Mouse (Mus musculus): ENCODE data around the gene Adam19. TPM values are rescaled to one million over a fixed set of nuclear protein-coding genes. Genes with fewer than 3 reads are reported as not detected.

The Adam19 gene
- polyA plus RNA-seq, 1 experiment from 2014 or later = 17.1 TPM

DNA sequence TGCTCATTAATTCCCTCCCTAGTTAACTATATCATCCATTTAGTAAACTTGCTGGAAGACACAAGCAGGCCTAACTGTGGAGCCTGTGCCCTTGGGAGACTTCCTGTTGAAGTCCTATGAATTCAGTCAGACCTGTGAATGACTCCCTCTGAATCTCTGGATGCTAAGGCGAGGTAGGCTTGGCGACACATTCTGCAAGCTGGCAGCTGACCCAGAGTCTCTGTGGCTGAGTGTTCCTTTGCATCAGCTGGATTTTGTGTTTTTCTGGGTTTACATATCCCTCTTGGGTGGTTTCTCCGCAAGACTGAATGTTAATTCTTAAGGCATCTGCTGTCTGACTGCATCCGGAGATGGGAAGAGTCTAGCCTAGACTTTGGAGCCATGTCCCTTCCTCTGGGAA is 36.3 kb downstream of the Adam19 start:
- 56% methylated on average over 4 of the region's 4 CpGs for WGBS
- no peak for ATAC-seq (ENCODE audit: insufficient read depth, low FRiP score, low read depth)
- H3K27ac ChIP-seq = peak overlapping the region; percentile 38; the same call in 1 of the 2 replicates
- no peak overlapping the region for H3K4me3 ChIP-seq (replicated peaks)
- H3K9ac ChIP-seq = no peak overlapping the region
- peaks cover 19% of the 10 kb centered on the region; the same call in 1 of the 2 replicates for H3K4me1 ChIP-seq
- no peaks in the 10 kb centered on the region; the same call in 1 of the 2 replicates for H3K36me3 ChIP-seq
- H3K27me3 ChIP-seq (replicated peaks) = no peaks in the 10 kb centered on the region
- no peaks in the 10 kb centered on the region for H3K9me3 ChIP-seq
- no peak overlapping the region for H3K4me2 ChIP-seq

DNA sequence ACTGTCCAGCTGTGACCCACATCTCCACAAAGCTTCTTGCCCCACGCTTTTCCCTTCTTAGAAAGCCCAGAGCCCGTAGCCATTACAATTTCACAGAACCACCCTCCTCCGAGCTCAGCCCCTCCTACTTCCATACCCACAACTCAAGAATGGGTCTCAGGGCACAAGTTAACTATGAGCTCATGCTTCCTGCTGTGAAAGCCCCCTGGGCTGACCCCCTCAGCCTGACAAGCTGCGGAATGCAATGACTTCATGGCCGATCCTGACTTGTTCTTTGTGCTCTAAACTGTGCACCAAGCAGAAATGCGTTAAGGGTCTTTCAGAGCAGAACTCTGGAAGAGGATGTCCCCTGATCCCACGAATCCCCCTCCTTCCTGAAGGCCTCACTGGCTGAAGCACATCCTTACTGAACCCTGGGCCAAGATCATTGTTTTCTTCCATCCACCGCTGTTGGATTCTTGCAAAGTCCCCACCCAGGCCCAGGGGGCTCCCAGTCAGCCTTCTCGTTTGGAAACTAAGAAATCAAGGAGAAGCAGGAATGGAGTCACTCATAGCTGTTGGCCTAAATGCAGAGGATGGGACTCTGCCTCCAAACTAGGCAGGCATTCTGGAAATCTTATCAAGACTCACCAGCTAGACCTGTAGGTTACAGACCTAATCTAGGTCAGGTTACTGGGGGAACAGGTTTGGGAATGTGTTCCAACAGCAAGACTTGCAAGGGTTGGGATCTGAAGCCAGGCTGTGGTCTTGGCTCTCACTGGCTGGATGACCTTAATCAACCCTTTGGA is 39.9 kb downstream of the Adam19 start:
- H3K9me3 ChIP-seq = no peaks in the 10 kb centered on the region
- no peak overlapping the region for H3K9ac ChIP-seq
- H3K4me1 ChIP-seq = 0 out of 2 replicates have a peak, but pooled peaks cover 4% of the 10 kb centered on the region
- WGBS = 65% methylated on average over 9 of the region's 9 CpGs
- H3K4me2 ChIP-seq = no peak overlapping the region
- no peaks in the 10 kb centered on the region for H3K27me3 ChIP-seq (replicated peaks)
- no peak overlapping the region for H3K27ac ChIP-seq
- no peak overlapping the region for H3K4me3 ChIP-seq (replicated peaks)
- peaks cover 6% of the 10 kb centered on the region; the same call in 1 of the 2 replicates for H3K36me3 ChIP-seq
- no peak for ATAC-seq (ENCODE audit: insufficient read depth, low FRiP score, low read depth)

DNA sequence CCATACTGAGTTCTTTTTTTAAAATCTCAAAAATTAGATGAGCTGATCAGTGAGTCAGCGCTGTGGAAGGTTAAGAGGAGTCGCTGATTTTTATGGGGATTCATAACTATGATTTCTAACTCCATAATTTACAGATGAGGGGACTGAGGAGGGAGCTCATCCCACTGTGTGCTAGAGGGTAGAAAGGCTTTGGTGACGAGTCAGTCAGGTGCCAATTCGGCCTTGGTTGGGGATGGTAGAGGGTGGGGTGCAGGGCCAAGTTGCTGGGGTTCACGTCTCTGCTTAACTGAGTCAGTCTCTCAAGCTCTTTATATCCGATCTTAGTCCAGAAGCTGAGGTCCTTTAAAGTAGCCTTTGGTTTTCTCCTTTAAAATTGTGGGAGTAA is 40.5 kb downstream of the Adam19 start:
- Histone ChIP-seq H3K9me3 (no peaks in the 10 kb centered on the region), H3K4me3 (replicated peaks) (no peak overlapping the region), H3K9ac (no peak overlapping the region), H3K27me3 (replicated peaks) (no peaks in the 10 kb centered on the region), H3K4me2 (no peak overlapping the region), H3K36me3 (peaks cover 6% of the 10 kb centered on the region; the same call in 1 of the 2 replicates), H3K27ac (no peak overlapping the region), H3K4me1 (no peaks in the 10 kb centered on the region)
- ATAC-seq (ENCODE audit: insufficient read depth, low FRiP score, low read depth) = no peak
- 86% methylated on average over 6 of the region's 6 CpGs for WGBS

DNA sequence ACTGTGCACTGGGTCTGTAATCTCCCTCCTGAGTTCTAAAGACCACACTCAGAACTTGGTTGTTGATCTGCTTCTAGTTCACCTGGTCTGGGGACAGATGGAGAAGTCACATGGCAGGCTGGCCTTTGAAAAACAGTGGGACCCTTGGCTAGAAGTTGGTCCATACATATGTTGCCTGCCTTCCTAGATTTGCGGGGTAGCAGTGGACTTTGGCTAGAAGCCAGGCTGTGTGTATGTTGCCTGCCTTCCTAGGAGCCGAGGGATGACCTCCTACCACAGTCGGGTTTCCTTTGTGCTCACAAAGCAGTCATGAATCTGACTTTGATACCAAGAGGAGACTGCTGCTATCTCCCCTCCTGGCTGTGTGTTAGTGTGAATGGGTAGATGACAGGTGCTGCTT is 41.3 kb downstream of the Adam19 start:
- H3K36me3 ChIP-seq = peaks cover 6% of the 10 kb centered on the region; the same call in 1 of the 2 replicates
- H3K27ac ChIP-seq = no peak overlapping the region

DNA sequence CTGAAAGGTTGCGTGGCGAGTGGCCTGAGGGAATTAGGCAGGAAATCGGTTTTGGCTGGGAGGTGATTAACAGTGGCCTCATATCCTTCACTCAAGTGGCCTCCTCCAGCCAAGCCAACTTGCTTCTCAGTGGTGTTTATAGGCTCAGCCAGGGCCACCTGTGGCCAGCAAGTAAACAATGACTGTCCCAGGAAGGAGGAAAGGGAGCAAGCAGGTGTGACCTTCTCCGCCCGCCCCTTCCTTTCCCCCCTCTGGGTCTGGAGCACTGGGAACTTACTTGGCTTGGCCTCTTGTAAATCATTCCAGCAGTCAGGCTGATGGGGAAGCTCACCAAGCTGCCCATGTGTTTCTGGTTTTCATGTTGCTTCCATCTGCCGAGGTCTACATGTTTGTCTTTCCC is 46.3 kb downstream of the Adam19 start:
- Histone ChIP-seq H3K4me1 (no peaks in the 10 kb centered on the region), H3K9ac (no peak overlapping the region), H3K9me3 (no peaks in the 10 kb centered on the region), H3K4me2 (no peak overlapping the region), H3K4me3 (replicated peaks) (no peak overlapping the region), H3K36me3 (peaks cover 9% of the 10 kb centered on the region; the same call in 1 of the 2 replicates), H3K27ac (no peak overlapping the region), H3K27me3 (replicated peaks) (no peaks in the 10 kb centered on the region)
- ATAC-seq (ENCODE audit: insufficient read depth, low FRiP score, low read depth) = no peak
- WGBS = 76% methylated on average over 6 of the region's 6 CpGs

More for the DNA sequence above, 41.3 kb downstream of the Adam19 start:
- H3K27me3 ChIP-seq (replicated peaks) = no peaks in the 10 kb centered on the region
- H3K9me3 ChIP-seq = no peaks in the 10 kb centered on the region
- 84% methylated on average over 3 of the region's 3 CpGs for WGBS
- H3K4me2 ChIP-seq = no peak overlapping the region
- H3K9ac ChIP-seq = no peak overlapping the region
- no peak for ATAC-seq (ENCODE audit: insufficient read depth, low FRiP score, low read depth)
- no peak overlapping the region for H3K4me3 ChIP-seq (replicated peaks)
- no peaks in the 10 kb centered on the region for H3K4me1 ChIP-seq

DNA sequence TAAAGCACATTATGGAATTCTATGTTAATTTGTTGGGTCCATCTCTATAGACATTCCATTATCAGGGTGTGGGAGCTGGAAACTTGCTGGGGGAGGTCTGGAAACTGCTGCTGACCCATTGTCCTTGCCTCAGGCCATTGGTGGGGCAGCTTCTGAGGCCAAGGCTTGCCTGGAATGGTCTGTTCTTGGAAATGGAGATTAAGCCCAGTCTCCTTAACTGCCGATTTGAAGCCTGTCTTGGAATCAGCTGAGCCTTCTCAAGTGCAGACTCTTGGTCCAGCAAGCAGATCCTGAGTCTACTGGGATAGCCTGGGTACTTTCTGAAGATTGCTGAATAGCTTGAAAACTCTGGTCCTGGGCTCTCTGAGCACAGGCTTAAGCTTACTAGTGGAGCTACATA is 51.3 kb downstream of the Adam19 start:
- Histone ChIP-seq H3K27me3 (replicated peaks) (no peaks in the 10 kb centered on the region), H3K9ac (no peak overlapping the region), H3K4me2 (no peak overlapping the region), H3K9me3 (no peaks in the 10 kb centered on the region), H3K4me3 (replicated peaks) (no peak overlapping the region), H3K4me1 (no peaks in the 10 kb centered on the region), H3K36me3 (peaks cover 8% of the 10 kb centered on the region; the same call in 1 of the 2 replicates), H3K27ac (no peak overlapping the region)
- 84% methylated on average over 1 of the region's 1 CpGs for WGBS
- ATAC-seq (ENCODE audit: insufficient read depth, low FRiP score, low read depth) = no peak

DNA sequence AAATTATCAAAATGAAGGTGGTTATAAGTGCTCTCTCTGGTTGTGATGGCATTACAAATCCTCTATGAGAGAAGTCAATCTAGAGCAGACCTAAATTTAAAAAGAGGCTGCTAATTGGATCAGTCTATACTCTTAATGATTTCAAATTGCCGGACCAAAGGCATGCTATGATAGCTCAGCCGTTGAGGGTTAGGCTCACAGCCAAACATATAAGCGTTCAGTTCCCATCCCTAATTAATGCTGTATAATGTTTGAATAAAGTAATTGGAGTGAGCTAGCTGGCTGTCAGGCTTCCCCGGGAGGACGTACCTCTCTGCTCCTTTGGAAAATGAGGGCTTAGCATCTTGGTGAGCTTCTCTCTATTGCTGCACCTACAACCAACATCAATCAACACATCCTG is 53.4 kb downstream of the Adam19 start:
- 84% methylated on average over 5 of the region's 5 CpGs for whole genome bisulfite sequencing
- no peak overlapping the region for H3K4me2 ChIP-seq
- no peaks in the 10 kb centered on the region for H3K9me3 ChIP-seq
- no peak overlapping the region for H3K4me3 ChIP-seq (replicated peaks)
- no peaks in the 10 kb centered on the region for H3K4me1 ChIP-seq
- H3K9ac ChIP-seq = no peak overlapping the region
- no peak for ATAC-seq (ENCODE audit: insufficient read depth, low FRiP score, low read depth)
- H3K36me3 ChIP-seq = peaks cover 8% of the 10 kb centered on the region; the same call in 1 of the 2 replicates
- no peaks in the 10 kb centered on the region for H3K27me3 ChIP-seq (replicated peaks)
- H3K27ac ChIP-seq = no peak overlapping the region

DNA sequence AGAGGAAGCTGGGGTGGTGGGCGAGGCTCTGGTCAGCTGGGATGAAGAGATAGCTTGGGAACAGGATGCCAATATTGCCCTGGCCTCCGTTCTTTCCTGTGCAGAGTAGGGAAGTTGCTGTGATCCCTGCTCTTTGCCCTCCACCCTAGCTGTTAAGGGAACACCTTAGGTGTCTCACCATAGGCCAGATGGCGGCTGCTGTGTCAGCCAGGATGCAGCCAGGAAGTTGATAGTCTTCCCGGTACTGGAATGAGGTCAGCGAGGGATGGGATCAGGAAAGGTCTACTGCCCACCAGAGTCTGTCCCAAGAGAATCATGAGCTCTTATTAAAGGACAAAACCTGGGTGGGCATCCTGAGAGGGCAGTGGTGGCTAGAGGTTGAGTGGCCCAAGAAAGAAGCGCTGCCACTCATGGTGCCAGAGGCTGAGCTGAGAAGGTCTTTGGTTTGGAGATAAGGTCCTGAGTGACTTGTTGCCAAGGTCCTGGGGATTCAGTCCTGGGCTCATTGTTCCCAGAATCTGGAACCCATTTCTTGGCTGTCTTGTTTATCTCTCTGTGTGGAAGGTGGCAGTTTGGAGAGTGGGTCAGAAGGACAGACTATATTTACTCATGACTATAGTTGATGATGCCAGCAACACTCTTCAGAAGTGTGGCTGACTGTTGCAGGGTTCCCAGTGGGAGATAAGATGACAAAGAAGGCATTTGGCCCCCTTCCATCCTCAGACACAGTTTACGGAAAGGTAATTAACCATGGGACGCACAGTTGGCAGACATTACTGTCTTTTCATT is 54.6 kb downstream of the Adam19 start:
- Histone ChIP-seq H3K27me3 (replicated peaks) (no peaks in the 10 kb centered on the region), H3K4me2 (no peak overlapping the region), H3K9ac (no peak overlapping the region), H3K4me1 (no peaks in the 10 kb centered on the region), H3K36me3 (peaks cover 8% of the 10 kb centered on the region; the same call in 1 of the 2 replicates), H3K27ac (no peak overlapping the region), H3K4me3 (replicated peaks) (no peak overlapping the region), H3K9me3 (no peaks in the 10 kb centered on the region)
- WGBS = 83% methylated on average over 8 of the region's 8 CpGs
- ATAC-seq (ENCODE audit: insufficient read depth, low FRiP score, low read depth) = no peak

DNA sequence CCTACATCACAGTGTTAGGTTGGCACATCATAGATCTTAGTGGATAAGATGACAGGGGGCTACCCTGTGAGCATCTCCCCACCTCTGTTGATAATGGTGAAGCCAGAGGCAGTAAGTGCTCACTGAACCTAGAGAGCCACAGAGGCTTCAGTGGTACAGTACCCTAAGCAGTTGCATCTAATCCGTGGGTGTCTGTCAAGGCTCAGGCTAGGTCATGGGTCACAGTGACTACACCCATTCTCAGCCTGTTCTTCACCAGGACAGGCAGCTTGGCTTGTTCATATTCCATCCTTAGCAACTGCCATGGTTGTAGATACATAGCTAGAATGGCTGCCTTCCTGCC is 55.1 kb downstream of the Adam19 start:
- 83% methylated on average over 1 of the region's 1 CpGs for WGBS
- H3K27me3 ChIP-seq (replicated peaks) = no peaks in the 10 kb centered on the region
- ATAC-seq (ENCODE audit: insufficient read depth, low FRiP score, low read depth) = no peak
- H3K4me3 ChIP-seq (replicated peaks) = no peak overlapping the region
- 0 out of 2 replicates have a peak, but pooled peaks cover 2% of the 10 kb centered on the region for H3K4me1 ChIP-seq
- no peak overlapping the region for H3K4me2 ChIP-seq
- H3K9me3 ChIP-seq = no peaks in the 10 kb centered on the region
- H3K9ac ChIP-seq = no peak overlapping the region
- no peak overlapping the region for H3K27ac ChIP-seq
- H3K36me3 ChIP-seq = peaks cover 8% of the 10 kb centered on the region; the same call in 1 of the 2 replicates

DNA sequence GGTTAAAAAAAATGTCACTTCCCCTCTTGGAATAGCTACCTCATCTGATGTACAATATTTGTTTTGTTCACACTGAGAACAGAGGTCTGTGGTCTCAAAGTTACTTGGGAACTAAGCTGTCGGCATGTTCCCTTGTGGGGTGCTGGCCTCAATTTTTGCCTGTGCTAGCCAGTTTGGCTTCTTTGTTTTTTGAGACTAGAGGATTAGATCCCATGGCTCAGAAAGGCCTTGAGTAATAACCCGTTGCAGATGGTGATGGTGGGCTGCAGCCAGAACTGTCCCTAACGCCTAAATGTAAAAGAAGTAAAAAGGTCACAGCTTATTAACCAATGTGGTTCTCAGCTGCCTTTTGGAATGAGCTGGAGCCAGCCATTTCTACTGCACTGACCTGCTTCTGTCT is 57.4 kb downstream of the Adam19 start:
- Histone ChIP-seq H3K27ac (no peak overlapping the region), H3K36me3 (no peaks in the 10 kb centered on the region), H3K4me3 (replicated peaks) (no peak overlapping the region), H3K4me1 (0 out of 2 replicates have a peak, but pooled peaks cover 5% of the 10 kb centered on the region), H3K9ac (no peak overlapping the region), H3K4me2 (no peak overlapping the region), H3K27me3 (replicated peaks) (no peaks in the 10 kb centered on the region), H3K9me3 (no peaks in the 10 kb centered on the region)
- no peak for ATAC-seq (ENCODE audit: insufficient read depth, low FRiP score, low read depth)
- WGBS = 70% methylated on average over 3 of the region's 3 CpGs

DNA sequence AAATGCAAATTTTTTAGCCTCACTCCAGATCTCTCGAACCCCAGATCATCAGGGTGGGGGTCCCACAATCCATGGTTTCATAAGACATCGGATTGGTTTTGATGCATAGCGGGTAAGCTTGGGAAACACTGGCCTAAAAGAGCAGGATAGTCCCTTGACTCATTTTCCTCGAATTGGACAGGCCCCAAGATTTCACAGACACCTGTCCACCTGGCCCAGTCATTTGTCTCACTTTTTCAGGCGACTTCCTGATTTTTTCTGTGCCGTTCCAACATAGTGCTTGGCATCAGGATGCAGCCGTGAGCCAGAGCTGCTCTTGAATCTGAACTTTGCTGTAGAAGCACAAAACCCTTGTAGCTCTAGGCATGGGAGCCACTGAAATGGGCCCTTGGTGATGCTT is 58.4 kb downstream of the Adam19 start:
- 86% methylated on average over 7 of the region's 7 CpGs for WGBS
- no peaks in the 10 kb centered on the region for H3K36me3 ChIP-seq
- 0 out of 2 replicates have a peak, but pooled peaks cover 5% of the 10 kb centered on the region for H3K4me1 ChIP-seq
- H3K27ac ChIP-seq = no peak overlapping the region
- no peak overlapping the region for H3K9ac ChIP-seq
- no peak overlapping the region for H3K4me3 ChIP-seq (replicated peaks)
- H3K9me3 ChIP-seq = no peaks in the 10 kb centered on the region
- ATAC-seq (ENCODE audit: insufficient read depth, low FRiP score, low read depth) = no peak
- H3K27me3 ChIP-seq (replicated peaks) = no peaks in the 10 kb centered on the region
- no peak overlapping the region for H3K4me2 ChIP-seq

DNA sequence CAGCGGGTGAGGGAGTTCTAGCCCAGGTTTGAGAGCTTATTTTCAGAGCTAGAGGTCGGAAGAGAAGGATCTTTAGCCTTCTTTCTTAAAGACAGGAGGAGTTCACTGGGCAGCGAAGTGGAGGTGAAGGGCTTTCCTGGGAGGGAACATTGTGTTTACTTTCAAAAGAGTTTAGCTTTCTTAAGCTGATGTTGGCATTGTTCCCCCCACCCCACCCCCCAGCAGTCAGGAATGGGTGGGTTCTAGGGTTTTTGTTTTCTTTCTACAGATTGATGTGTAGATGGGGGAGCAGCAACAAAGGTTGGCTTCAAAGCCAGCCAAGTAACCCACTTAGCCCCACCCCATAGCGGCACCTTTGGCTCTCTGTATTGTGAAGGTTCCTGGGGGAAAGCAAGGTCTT is 59.2 kb downstream of the Adam19 start:
- no peak overlapping the region for H3K4me2 ChIP-seq
- no peak overlapping the region for H3K4me3 ChIP-seq (replicated peaks)
- no peaks in the 10 kb centered on the region for H3K27me3 ChIP-seq (replicated peaks)
- ATAC-seq (ENCODE audit: insufficient read depth, low FRiP score, low read depth) = no peak
- 74% methylated on average over 4 of the region's 4 CpGs for WGBS
- H3K27ac ChIP-seq = no peak overlapping the region
- H3K4me1 ChIP-seq = 0 out of 2 replicates have a peak, but pooled peaks cover 5% of the 10 kb centered on the region
- 0 out of 2 replicates have a peak, but pooled peaks cover 3% of the 10 kb centered on the region for H3K36me3 ChIP-seq
- H3K9ac ChIP-seq = no peak overlapping the region
- H3K9me3 ChIP-seq = no peaks in the 10 kb centered on the region
